Mouse (Mus musculus) frontal cortex, postnatal 10 days (tissue): Measurements from ENCODE around the gene Mpp1.

ENCODE experiments used
- DNase-seq, 2 experiments: peaks; one replicate each; pipeline ENCODE4 v3.0.0; 2022; ENCODE audit warnings: low spot score in 2 of 2, mixed read lengths in 1 of 2

Gene Mpp1

GRCm38 (mm10) chrX:75130467-75131160 is at the start of gene Mpp1:
TSS of gene Mpp1 (minus strand) at chrX:75131016.
- peak; percentile 46 to 67 for DNase-seq

- DNase-seq, result no peak
These were observed 32.9 kb upstream of the Mpp1 start, which contains the start of gene Smim9 for GRCm38 (mm10) chrX:75163670-75164069. TSS of gene Smim9 (minus strand) at chrX:75163770.

GRCm38 (mm10) chrX:75155576-75156243 is 24.9 kb upstream of the Mpp1 start:
- peak in 1 of 2 experiments; percentile 8 for DNase-seq

GRCm38 (mm10) chrX:75152249-75152648 is 21.4 kb upstream of the Mpp1 start:
- DNase-seq, result no peak

GRCm38 (mm10) chrX:75150304-75150703 is 19.5 kb upstream of the Mpp1 start:
- no peak for DNase-seq

GRCm38 (mm10) chrX:75148414-75148813 is 17.6 kb upstream of the Mpp1 start:
- no peak for DNase-seq

- peak in 1 of 2 experiments; percentile 8 for DNase-seq
These were observed 12.3 kb upstream of the Mpp1 start for GRCm38 (mm10) chrX:75143124-75143555.

GRCm38 (mm10) chrX:75138182-75138581 is 7.4 kb upstream of the Mpp1 start:
- no peak for DNase-seq

- no peak for DNase-seq
These were observed 6.9 kb upstream of the Mpp1 start for GRCm38 (mm10) chrX:75137729-75138128.

- DNase-seq, result no peak
These were observed 6.1 kb upstream of the Mpp1 start for GRCm38 (mm10) chrX:75136938-75137337.

GRCm38 (mm10) chrX:75129474-75129873 is 1.3 kb downstream of the Mpp1 start:
- DNase-seq, result no peak

- DNase-seq, result no peak
These were observed 2.4 kb downstream of the Mpp1 start for GRCm38 (mm10) chrX:75128333-75128980.

- DNase-seq, result no peak
These were observed 3.9 kb downstream of the Mpp1 start for GRCm38 (mm10) chrX:75126893-75127292.

- no peak for DNase-seq
These were observed 5.2 kb downstream of the Mpp1 start for GRCm38 (mm10) chrX:75125606-75126005.

- no peak for DNase-seq
These were observed 15.3 kb downstream of the Mpp1 start for GRCm38 (mm10) chrX:75115550-75115949.

- DNase-seq, result no peak
These were observed 28.5 kb downstream of the Mpp1 start for GRCm38 (mm10) chrX:75102293-75102692.

GRCm38 (mm10) chrX:75098799-75099198 is 32.0 kb downstream of the Mpp1 start:
- DNase-seq, result no peak

GRCm38 (mm10) chrX:75096163-75096770 is 34.5 kb downstream of the Mpp1 start:
- DNase-seq, result no peak

- peak; percentile 84 to 89 for DNase-seq
These were observed 35.2 kb downstream of the Mpp1 start, which contains the start of gene Dkc1 for GRCm38 (mm10) chrX:75095369-75096162. TSS of gene Dkc1 (plus strand) at chrX:75095854.

- no peak for DNase-seq
These were observed 45.2 kb downstream of the Mpp1 start for GRCm38 (mm10) chrX:75085654-75086053.

- peak; percentile 21 for DNase-seq
These were observed 45.9 kb downstream of the Mpp1 start, which contains the start of gene Gab3 for GRCm38 (mm10) chrX:75084774-75085508. TSS of gene Gab3 (minus strand) at chrX:75085458.
